Mouse (Mus musculus) megakaryocyte-erythroid progenitor cell, adult 5-6 weeks (primary cell): ENCODE data around the gene Ntrk3. TPM values are rescaled to one million over a fixed set of nuclear protein-coding genes. Genes with fewer than 3 reads are reported as not detected.

ENCODE experiments used
- ATAC-seq: replicated peaks from 2 replicates; pipeline ENCODE4 v1.8.0; 2016; ENCODE audit warnings: mild to moderate bottlenecking, inconsistent platforms; ENCODE audit not compliant: severe bottlenecking, poor library complexity, low FRiP score, low TSS enrichment
- total RNA-seq, 2 experiments: library from RNA; stranded (forward) in 1 of 2; stranded (reverse) in 1 of 2; fragments of 200-1000, 215-1000 nt in 1 of 2; fragments of >200 nt in 1 of 2; fragmentation: Nextera tagmentation in 1 of 2; gene quantifications; 2 replicates each; pipeline ENCODE4 v1.2.3; 2014 to 2017

Gene Ntrk3
- total RNA-seq, 2 experiments from 2014 or later, result not detected

DNA sequence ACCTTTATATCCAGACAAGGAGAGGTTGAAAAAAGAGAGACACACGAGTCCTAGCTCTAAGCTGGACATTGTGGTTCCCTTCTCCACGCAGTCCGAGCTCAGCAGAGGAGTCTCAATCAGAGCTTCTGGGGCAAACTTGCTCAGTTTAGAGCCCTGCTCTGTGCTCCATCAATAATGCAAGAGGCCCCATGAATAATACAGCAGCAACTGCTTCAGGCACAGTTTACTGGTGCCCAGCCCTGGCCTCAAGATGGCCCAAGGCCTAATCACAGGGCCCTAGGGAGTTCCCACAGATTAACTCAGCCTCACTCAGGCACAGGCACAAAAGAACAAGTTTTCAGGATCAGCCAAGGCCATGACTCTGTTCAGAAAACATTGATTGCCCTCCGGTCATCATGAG lies 266.1 kb downstream of the Ntrk3 start:
- ATAC-seq, result no peak

DNA sequence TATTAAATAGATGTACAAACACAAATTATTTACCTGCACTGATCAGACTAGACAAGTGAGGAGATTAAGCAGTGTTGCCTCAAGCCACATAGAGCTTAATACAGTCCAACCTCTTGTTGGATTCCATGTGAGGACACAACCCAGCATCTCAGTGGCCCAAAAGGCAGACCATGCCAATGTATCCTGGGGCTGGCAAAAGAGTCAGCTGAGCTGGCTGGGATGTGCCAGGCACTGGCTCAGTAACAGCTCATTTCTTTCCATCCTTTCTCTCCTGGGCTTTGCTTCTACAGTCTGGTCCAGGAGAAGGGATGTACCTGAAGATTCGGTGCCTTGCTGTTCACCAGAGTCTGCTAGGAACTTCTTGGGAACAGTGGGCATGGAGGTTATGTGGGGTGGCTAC lies 266.5 kb downstream of the Ntrk3 start:
- no peak for ATAC-seq

DNA sequence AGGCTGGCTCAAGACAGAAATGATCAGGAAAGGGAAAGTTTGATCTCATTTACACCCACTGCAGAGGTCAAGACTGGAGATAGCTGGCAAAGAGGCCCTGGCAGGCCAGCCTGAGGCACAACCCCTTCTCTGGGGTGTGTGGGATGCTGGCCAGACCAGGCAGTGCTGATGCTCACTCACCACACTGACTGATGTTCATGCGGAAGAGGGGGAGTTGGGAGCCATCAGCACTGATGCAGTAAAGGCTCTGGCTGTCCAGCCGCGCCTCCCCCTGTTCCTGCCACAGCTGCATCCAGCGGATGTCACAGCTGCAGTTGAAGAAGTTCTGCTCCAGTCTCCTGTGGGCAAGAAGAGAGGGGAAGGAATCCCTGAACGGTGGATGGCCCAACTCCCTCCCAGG lies 275.2 kb downstream of the Ntrk3 start:
- no peak for ATAC-seq

DNA sequence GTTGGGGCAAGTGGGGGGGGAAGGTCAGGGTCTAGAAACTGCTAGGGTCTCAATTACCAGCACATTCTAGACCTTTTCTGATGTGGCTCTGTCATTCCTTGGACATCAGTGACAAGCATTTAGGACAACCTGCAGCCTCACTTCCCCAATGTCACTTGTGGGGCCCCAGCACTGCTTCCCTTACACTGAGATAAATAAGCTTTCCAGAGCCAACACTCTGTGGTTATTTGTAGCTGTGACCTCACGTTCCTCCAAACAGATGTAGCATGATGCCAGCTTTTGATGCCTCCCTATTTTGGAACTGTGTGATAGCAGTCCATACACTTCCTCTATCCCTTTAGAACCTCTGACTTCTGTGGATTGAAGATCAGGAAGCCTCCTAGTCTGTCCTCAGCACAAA lies 278.8 kb downstream of the Ntrk3 start:
- ATAC-seq, result no peak

DNA sequence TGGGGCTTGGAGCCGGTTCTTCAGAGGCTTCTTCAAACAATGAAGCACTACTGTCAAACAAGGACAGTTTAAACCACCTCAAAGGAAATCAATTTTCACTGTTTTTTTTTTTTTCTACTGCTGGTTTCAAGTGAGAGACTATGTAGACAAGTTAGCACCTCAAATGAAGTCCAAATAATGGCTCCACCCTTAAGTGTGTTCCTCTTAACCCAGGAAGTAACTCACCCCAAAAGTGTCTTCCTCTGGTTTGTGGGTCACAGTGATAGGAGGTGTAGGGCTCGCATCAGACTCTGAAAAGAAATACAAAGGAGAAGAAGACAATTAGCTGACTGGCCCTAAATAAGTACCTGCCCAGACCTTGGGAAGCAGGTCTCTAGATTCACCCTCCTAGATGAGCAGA lies 286.1 kb downstream of the Ntrk3 start:
- ATAC-seq, result no peak

DNA sequence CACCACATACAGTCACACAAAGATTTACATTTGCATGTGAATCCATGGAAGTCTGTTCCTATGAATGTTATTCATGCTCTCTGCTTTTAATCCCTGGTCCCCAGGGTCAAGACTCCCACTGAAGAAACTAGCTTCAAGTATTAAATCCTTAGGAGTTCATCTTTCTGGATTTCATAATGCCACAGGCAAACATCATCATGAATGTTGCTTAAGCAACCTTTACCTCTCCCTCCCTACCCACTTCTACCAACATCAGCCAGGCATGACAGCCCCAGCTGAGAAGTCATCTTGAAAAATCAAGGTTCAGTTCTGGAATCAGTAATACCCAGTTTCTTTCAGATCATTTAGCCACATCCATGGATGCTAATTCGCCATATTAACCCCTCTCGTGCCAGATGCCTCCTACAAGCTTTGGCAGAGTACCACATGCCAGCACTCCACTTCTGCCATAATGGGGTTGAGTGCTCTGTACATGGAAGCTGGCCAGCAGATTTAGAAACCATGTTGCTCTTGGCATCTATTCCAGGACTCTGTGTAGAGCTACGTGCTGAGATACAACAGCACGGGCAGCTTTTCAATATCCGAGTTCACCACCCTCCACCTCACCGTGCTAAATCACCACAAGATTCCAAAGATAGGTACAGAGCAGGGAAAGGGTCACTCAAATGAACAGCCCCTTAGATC lies 287.8 kb downstream of the Ntrk3 start:
- ATAC-seq, result no peak

DNA sequence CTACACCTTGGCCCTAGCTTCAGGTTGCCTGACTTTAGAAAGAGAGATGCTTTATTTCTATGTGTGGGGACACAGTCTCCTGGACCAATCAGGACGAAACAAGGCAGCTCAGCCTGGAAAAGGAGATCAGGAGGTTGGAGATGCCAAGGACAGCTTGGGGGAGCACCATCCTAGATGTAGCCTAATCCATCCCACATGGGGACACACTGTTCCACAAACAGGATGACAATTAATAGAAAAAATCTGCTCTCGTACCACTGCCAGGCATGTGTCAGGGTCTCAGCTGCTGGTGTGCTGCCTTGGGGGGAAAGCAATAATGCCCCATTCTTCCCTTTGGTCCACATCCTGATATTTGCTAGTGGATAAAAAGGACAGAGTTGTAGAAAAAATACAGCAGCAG lies 289.0 kb downstream of the Ntrk3 start:
- ATAC-seq, result no peak

DNA sequence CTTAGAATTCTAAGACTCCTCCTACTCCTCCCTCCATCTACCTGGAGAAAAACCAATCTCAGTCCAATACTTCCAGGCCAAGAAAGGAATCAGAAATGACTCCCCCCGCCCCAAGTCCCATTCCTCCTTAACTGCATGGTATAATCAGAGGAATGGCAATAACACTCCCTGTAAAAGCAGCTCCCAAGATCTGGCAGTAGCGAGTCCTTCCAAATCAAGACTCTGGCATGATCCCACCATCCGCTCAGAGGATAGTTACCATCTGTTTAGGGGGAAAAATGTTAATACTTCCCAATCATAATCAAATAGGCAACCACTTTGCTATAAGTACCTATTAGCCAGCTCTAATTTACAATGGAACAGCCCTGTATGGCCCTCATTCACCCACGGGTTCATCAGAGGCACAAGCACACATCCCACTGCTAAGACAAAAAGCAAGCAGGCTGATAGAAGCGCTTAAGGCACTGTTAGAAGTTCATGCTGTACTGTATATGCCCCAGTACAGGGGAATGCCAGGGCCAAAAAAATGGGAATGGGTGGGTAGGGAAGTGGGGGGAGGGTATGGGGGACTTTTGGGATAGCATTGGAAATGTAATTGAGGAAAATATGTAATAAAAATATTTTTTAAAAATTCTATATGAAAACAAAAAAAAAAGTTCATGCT lies 294.3 kb downstream of the Ntrk3 start:
- ATAC-seq, result no peak

DNA sequence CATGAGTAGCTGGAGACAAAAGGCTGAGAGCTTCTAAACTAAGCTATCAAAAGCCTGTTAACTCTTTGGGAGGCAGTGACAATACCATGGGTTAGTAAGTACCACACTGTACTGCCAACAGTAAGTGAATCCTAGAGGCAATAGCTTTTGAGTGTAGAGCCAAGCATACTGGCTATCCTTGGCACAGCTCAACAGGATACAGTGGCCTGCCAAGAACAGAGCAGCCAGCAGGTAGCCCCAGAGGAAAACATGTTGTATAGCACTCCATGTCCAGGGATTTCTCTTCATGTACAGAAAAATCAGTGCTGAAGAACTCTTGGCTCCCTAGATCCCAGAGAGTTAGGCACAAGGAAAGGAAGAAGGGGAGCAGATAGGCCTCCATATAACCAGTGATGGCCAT lies 296.1 kb downstream of the Ntrk3 start:
- no peak for ATAC-seq

DNA sequence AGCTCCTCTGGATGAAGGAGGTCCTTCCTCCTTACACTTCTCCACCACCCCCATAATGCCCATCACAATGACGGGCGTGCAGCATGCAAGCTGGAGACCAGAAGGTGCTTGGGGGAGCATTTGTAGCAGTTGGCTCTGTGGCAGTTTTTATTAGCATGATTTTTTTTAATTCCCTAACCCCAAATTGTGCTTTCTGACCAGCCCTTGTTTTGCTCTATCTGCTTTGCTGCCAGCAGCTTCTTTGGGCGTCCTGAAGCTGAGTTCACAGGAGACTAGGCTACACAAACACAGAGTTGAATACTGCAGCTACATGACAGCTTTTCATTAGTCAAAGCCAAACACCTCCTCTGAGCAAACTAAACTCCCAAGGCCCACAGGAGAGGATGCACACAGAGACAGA lies 296.9 kb downstream of the Ntrk3 start:
- ATAC-seq, result no peak

DNA sequence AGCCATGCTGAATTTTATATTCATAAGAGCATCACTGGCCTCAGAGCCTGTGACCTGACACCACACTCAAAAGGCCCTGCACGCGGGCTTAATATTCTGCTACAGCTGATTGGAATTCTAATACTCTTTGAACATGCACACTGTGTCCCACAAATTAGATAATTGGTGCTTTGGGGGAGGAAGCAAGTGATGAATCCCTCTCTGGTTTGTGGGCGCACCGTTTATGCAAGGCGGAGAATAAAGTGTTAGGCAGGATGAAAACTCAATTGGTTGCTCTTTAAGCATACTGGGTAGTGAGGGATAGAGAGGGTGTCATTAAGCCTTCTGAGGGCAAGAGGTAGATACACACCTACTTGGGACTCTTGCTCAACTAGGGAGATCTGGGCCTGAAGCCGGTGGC lies 297.3 kb downstream of the Ntrk3 start:
- ATAC-seq, result no peak

DNA sequence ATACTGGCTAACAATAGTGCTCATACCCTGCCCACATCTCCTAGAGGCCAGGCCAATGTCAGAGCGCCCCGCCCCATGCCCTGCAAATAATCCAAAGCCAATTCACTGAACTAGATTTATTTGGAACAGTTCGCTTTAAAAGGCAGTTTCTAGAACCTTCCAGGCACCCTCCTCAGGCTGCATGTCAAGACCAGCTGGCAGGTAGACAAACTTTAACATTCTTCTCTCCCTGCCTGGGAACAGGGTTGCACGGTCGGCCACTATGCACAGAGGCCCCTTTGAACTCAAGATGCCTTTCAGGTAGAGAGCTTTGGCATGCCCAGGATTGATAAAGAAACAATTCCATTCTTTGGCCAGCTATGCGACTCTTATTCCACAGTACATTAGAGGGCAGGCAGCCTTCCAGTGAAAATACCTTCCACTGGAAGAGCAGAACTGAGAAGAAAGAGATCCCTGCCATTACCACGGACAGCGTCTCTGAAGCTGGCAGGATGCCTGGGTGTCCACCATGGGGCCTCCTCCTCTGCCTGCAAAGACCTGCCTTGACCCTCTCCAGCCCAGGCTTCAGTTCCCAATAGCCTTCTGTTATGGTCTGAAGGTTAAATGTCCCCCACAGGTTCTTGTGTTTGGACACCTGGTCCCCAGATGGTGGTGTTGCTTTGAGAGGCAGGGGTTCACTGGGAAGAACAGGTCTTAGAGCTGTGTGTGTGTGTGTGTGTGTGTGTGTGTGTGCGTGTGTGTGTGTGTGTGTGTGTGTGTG lies 298.3 kb downstream of the Ntrk3 start:
- ATAC-seq, result no peak

DNA sequence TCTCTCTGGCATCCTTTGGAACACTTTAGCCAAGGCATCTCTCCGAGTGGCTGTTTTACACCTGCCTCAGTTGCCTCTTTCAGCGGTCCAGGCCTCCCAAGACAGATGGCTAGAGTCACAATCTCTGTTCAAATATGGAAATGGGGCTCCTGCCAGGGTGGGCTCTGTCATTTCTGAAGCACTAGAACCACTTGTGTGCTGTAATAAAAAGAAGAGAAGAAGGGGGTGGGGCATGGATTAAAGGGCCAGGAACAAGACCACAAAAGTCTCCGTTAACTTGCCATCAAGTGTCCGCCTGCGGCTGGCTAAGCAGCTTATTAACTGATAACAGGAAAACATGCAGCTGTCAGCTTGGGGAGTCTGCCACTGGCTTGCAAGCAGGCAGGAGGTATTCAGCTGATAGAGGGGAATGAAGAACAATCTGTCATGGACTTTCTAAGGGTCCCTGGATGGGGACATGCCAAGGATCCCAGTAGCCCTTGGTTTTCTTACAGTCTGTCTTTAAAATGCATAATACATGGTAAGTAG lies 304.1 kb downstream of the Ntrk3 start:
- ATAC-seq, result no peak

DNA sequence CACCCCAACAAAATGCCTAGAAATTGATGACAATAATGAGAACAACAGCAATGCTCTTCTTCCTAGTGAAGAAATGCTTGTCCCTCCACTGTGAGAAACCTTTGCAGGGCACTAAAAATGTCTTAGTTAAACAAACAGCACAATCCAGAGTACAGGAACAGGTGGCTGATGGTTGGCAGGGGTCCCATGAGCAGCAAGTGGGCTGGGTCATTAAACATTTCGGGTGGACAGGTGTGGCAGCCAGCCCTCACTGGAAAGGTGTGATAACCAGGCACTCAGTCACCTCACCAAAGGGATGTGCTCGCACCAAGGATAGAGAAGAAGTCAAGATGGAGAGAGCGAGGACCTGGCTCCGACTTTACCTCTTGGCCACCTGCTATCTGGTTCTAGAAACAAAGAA lies 306.2 kb downstream of the Ntrk3 start:
- ATAC-seq, result no peak

DNA sequence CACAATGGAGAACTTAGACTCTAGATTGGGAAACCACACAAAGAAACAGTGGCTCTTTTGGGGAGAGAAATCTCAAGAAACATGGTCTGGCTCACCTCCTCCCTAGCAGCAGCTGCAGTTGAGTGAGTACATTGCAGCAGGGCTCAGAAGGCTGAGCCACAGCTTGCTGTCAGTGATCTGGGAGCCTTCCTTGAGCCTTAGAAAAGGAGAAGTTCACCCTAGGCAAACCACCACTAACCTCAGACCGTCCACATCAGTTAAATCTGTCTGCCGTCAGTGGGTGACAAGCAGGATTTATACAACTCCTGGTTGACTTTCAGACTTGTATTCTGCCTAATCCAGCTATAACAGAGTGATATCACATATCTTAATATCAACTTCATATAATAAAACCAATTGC lies 325.6 kb downstream of the Ntrk3 start:
- no peak for ATAC-seq

DNA sequence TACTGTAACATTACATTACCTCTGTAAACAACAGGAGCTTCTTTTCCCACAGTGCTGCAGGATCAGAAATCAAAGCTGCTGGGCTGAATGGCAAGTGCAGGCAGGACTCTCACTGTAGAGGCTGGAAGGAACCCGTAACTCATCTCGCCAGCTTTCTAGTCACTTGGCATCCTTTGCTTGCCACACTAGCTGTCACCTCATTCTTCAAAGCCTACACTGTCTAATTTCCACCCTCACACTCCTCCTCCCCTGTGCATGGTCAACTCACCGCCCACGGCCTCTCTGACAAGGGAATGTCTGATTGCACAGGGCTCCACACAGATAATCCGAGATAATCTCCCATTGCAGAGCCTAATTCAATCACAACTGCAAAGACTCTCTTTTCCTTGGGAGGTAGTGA lies 327.8 kb downstream of the Ntrk3 start:
- no peak for ATAC-seq

DNA sequence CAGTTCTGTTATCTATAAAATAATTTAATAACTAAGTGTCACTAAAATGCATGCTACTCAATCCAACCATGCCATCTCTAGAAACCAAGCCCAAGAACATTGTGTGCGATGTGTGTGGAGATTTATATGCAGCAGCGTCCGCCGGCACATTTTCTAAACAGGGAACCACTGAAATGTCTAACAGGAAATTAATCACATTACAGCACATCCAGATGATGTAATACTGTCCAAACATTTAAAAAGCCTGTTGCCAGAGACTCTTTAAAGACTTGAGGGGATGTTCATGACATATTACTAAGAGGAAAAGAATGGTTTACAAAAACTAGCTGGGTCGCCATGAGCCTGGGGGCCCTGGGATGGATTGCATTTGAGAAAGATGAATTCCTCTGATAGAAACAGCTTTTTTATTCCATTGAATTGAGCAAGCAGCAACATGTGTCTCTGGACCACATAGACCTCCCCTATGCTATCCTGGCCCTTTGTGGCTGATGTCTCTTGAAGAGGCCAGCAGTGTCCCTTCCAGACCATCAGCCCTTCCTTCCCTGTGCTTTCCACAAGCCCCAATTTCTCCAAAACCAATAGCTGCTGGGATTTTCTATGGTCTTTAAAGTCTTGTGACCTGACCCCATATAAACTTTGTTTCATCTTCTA lies 331.0 kb downstream of the Ntrk3 start:
- ATAC-seq, result no peak

DNA sequence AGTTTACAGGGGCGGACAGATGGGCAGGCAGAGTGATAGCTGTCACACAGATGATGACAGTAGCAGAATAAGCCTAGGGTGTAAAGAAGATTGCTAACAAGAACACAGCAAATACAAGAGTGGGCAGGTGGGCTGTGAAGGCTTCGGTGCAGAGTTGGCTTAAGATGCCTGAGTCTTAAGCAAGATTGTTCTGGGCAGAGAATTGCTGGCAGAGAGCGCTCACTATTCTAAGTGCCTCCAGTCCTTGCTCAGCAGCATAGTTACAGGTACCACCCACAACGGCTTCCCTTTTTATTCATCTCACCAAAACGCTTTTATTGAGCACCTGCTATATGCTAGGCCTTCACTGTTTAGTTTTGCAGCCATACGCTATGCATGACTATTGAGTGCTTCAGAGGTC lies 333.3 kb downstream of the Ntrk3 start:
- ATAC-seq, result no peak

DNA sequence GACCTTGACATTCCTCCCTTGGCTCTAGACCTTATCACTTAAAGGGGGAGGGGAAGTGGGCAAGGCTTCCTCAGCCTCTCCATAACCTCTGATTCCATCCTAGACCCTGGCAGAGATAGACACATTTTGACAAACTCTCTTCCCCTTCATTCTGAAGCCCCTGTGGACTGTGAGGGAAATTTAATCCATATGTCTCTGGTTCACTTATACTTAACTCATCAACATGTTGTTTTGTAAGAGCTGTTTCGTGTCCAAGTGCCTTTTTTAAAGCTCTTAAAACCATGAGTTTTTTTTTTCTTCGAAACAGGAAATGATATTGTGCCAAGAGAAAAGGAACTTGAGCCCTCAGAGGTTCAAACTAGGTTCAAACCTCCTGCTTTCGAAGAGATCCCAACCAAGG lies 335.3 kb downstream of the Ntrk3 start:
- no peak for ATAC-seq

DNA sequence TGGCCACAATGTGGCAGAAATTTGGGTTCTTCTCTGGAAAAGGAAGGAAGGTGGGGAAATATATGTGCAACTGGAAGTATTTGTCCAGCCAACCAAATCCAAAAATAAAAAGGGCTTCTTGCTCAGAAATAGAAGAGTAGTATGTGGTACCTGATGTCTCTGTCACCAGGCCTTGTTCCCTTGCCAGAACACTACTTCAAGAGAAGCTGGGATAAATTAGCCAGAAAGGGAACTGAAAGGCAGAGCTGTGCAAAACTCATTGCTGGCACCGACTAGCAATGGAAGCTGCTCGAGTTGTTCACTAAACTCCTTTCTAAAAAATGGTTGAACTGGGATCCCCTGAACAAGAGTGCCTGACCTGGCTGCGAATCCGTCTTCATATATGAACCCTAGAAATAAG lies 337.6 kb downstream of the Ntrk3 start:
- no peak for ATAC-seq
